Mouse (Mus musculus): ENCODE results near the gene Fstl3.

DNA sequence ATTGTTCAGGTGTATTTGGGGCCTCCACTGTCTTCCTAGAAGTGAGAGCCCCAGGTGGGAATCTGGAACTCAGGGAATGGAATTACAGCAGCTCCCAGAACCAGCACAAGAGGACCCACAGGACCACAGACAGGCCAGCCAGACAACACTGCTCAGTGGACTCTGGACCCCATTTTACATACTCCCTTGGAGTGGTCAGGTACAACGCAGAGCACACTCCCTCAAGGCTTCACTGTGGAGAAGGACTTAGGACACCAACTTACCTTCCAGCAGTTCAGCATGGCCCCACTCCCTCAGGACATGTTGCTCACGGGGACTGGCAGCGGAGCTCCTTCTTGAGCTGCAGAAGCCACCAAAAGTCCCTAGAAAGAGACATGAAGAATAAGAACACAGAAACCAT, 31.7 kb upstream of the Fstl3 start:
- TF ChIP-seq CTCF (IDR thresholded peaks at IDR 0.05; ENCODE audit: control insufficient read depth, insufficient read depth, low read length): no peak
- no peak for TF ChIP-seq POLR2A (IDR thresholded peaks at IDR 0.05; ENCODE audit: borderline replicate concordance, control insufficient read depth, low read depth, low read length)
